Mouse (Mus musculus) myocyte (in vitro differentiated cells): ENCODE measurements around the gene H2-T24.

ENCODE experiments used
- E2F4 ChIP-seq: IDR thresholded peaks from one replicate; pipeline ENCODE4 v1.6.1; 2011; ENCODE audit warnings: mild to moderate bottlenecking, control low read depth, moderate library complexity; ENCODE audit not compliant: insufficient read depth
- MAX ChIP-seq: IDR thresholded peaks from one replicate; pipeline ENCODE4 v1.6.1; 2011; ENCODE audit warnings: low read depth, mild to moderate bottlenecking, control low read depth
- POLR2A ChIP-seq: IDR thresholded peaks from one replicate; pipeline ENCODE4 v1.6.1; 2011; ENCODE audit warnings: low read depth, mild to moderate bottlenecking, control low read depth, moderate library complexity; ENCODE audit not compliant: insufficient read length
- POLR2AphosphoS2 ChIP-seq: IDR thresholded peaks from one replicate; pipeline ENCODE4 v1.6.1; 2011; ENCODE audit warnings: low read depth, control low read depth; ENCODE audit not compliant: insufficient read length
- SRF ChIP-seq: IDR thresholded peaks from one replicate; pipeline ENCODE4 v1.6.1; 2011; ENCODE audit warnings: low read depth; ENCODE audit not compliant: control insufficient read depth, insufficient read length
- USF1 ChIP-seq: IDR thresholded peaks from one replicate; pipeline ENCODE4 v1.6.1; 2011; ENCODE audit warnings: low read depth, mild to moderate bottlenecking, control low read depth, moderate library complexity

DNA sequence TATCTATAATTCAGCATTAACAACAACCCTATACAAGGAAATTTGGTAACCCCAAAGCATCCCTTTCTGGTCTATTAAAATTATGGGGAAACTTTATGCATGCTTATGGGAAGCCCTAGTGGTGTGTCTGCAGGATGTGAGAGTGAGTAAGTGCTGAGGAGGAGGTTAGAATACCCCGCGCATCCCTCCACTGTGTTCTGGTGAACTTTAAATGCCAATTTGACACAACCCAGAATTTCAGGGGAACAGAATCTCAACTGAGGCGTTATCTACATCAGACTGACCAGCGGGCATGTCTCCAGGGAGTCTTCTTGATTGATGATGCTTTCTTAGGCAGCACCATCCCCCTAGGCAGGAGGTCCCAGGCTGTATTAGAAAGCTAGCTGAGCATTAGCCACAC is 5.5 kb upstream of the H2-T24 start:
- no peak for TF ChIP-seq POLR2A
- TF ChIP-seq MAX: no peak
- TF ChIP-seq POLR2AphosphoS2: no peak
- no peak for TF ChIP-seq USF1
- no peak for TF ChIP-seq SRF
- TF ChIP-seq E2F4: no peak
